Mouse (Mus musculus): ENCODE data around the gene Sla2. TPM values are rescaled to one million over a fixed set of nuclear protein-coding genes. Genes with fewer than 3 reads are reported as not detected.
"Not testable (repeated sequence)": the region's sequence is repeated elsewhere in the genome, so short reads cannot be mapped to it uniquely, and the experiment has no call there.

Sla2 gene
- polyA plus RNA-seq (2014; fragmentation: Nextera tagmentation; extraction: Ambion mirVana) = 0.22 and 0.28 TPM in 2 replicates

- Histone ChIP-seq H3K9ac (replicated peaks; ENCODE audit: low read depth, low read length) (no peak within 1 kb of the TSS), H3K9me3 (ENCODE audit: control insufficient read depth, low read depth, low read length) (no peaks in the 10 kb centered on the region), H3K36me3 (ENCODE audit: control insufficient read depth, insufficient read depth, low read length) (no peaks in the 10 kb centered on the region), H3K27me3 (ENCODE audit: control insufficient read depth, insufficient read depth, low read length) (no peaks in the 10 kb centered on the region), H3K4me2 (replicated peaks; ENCODE audit: low read depth, low read length) (no peak within 1 kb of the TSS), H3K27ac (ENCODE audit: low read length) (no peak within 1 kb of the TSS), H3K4me3 (ENCODE audit: low read depth, low read length) (no peak within 1 kb of the TSS), H3K4me1 (ENCODE audit: control insufficient read depth, insufficient read depth, low read length) (no peaks in the 10 kb centered on the region)
- ATAC-seq (ENCODE audit: insufficient number of reproducible peaks, insufficient read depth, low FRiP score, low read depth) = no peak
- 55% methylated on average over 6 of the region's 6 CpGs for WGBS
Measured at GRCm38 (mm10) chr2:156887017-156887416, at the start of gene Sla2. Sla2 (minus strand) TSS chr2:156887192.

GRCm38 (mm10) chr2:156935005-156935404 is 48.0 kb upstream of the Sla2 start:
- Histone ChIP-seq H3K27ac (ENCODE audit: low read length) (no peak overlapping the region), H3K4me2 (replicated peaks; ENCODE audit: low read depth, low read length) (no peak overlapping the region), H3K36me3 (ENCODE audit: control insufficient read depth, insufficient read depth, low read length) (peaks cover 4% of the 10 kb centered on the region; the same call in 1 of the 2 replicates), H3K4me1 (ENCODE audit: control insufficient read depth, insufficient read depth, low read length) (no peaks in the 10 kb centered on the region), H3K4me3 (ENCODE audit: low read depth, low read length) (no peak overlapping the region), H3K27me3 (ENCODE audit: control insufficient read depth, insufficient read depth, low read length) (no peaks in the 10 kb centered on the region), H3K9me3 (ENCODE audit: control insufficient read depth, low read depth, low read length) (no peaks in the 10 kb centered on the region), H3K9ac (replicated peaks; ENCODE audit: low read depth, low read length) (no peak overlapping the region)
- no peak for ATAC-seq (ENCODE audit: insufficient number of reproducible peaks, insufficient read depth, low FRiP score, low read depth)
- 80% methylated on average over 6 of the region's 6 CpGs for WGBS

GRCm38 (mm10) chr2:156933426-156933825 is 46.4 kb upstream of the Sla2 start:
- ATAC-seq (ENCODE audit: insufficient number of reproducible peaks, insufficient read depth, low FRiP score, low read depth) = no peak
- Histone ChIP-seq H3K9ac (replicated peaks; ENCODE audit: low read depth, low read length) (no peak overlapping the region), H3K4me3 (ENCODE audit: low read depth, low read length) (no peak overlapping the region), H3K4me2 (replicated peaks; ENCODE audit: low read depth, low read length) (no peak overlapping the region), H3K4me1 (ENCODE audit: control insufficient read depth, insufficient read depth, low read length) (no peaks in the 10 kb centered on the region), H3K27ac (ENCODE audit: low read length) (no peak overlapping the region), H3K27me3 (ENCODE audit: control insufficient read depth, insufficient read depth, low read length) (no peaks in the 10 kb centered on the region), H3K36me3 (ENCODE audit: control insufficient read depth, insufficient read depth, low read length) (peaks cover 7% of the 10 kb centered on the region; the same call in 1 of the 2 replicates), H3K9me3 (ENCODE audit: control insufficient read depth, low read depth, low read length) (no peaks in the 10 kb centered on the region)
- WGBS = 84% methylated on average over 1 of the region's 1 CpGs

GRCm38 (mm10) chr2:156931421-156931820 is 44.4 kb upstream of the Sla2 start:
- Histone ChIP-seq H3K27me3 (ENCODE audit: control insufficient read depth, insufficient read depth, low read length) (no peaks in the 10 kb centered on the region), H3K27ac (ENCODE audit: low read length) (no peak overlapping the region), H3K4me2 (replicated peaks; ENCODE audit: low read depth, low read length) (no peak overlapping the region), H3K9me3 (ENCODE audit: control insufficient read depth, low read depth, low read length) (no peaks in the 10 kb centered on the region), H3K36me3 (ENCODE audit: control insufficient read depth, insufficient read depth, low read length) (peaks cover 10% of the 10 kb centered on the region; the same call in 1 of the 2 replicates), H3K4me1 (ENCODE audit: control insufficient read depth, insufficient read depth, low read length) (peaks cover under 1% of the 10 kb centered on the region; the same call in 1 of the 2 replicates), H3K4me3 (ENCODE audit: low read depth, low read length) (no peak overlapping the region), H3K9ac (replicated peaks; ENCODE audit: low read depth, low read length) (no peak overlapping the region)
- 93% methylated on average over 2 of the region's 2 CpGs for WGBS
- ATAC-seq (ENCODE audit: insufficient number of reproducible peaks, insufficient read depth, low FRiP score, low read depth) = no peak

- no peaks in the 10 kb centered on the region for H3K27me3 ChIP-seq (ENCODE audit: control insufficient read depth, insufficient read depth, low read length)
- no peaks in the 10 kb centered on the region for H3K9me3 ChIP-seq (ENCODE audit: control insufficient read depth, low read depth, low read length)
- WGBS = 79% methylated on average over 6 of the region's 6 CpGs
- peaks cover 10% of the 10 kb centered on the region; the same call in 1 of the 2 replicates for H3K36me3 ChIP-seq (ENCODE audit: control insufficient read depth, insufficient read depth, low read length)
- peaks cover 3% of the 10 kb centered on the region; the same call in 1 of the 2 replicates for H3K4me1 ChIP-seq (ENCODE audit: control insufficient read depth, insufficient read depth, low read length)
- ATAC-seq (ENCODE audit: insufficient number of reproducible peaks, insufficient read depth, low FRiP score, low read depth) = no peak
- no peak overlapping the region for H3K27ac ChIP-seq (ENCODE audit: low read length)
- H3K4me2 ChIP-seq (replicated peaks; ENCODE audit: low read depth, low read length) = no peak overlapping the region
- H3K4me3 ChIP-seq (ENCODE audit: low read depth, low read length) = no peak overlapping the region
- H3K9ac ChIP-seq (replicated peaks; ENCODE audit: low read depth, low read length) = no peak overlapping the region
Measured at GRCm38 (mm10) chr2:156930549-156930948, 43.6 kb upstream of the Sla2 start.

GRCm38 (mm10) chr2:156929519-156930120 is 42.6 kb upstream of the Sla2 start:
- no peak overlapping the region for H3K9ac ChIP-seq (replicated peaks; ENCODE audit: low read depth, low read length)
- no peak overlapping the region for H3K27ac ChIP-seq (ENCODE audit: low read length)
- no peaks in the 10 kb centered on the region for H3K27me3 ChIP-seq (ENCODE audit: control insufficient read depth, insufficient read depth, low read length)
- no peak overlapping the region for H3K4me2 ChIP-seq (replicated peaks; ENCODE audit: low read depth, low read length)
- peaks cover 3% of the 10 kb centered on the region; the same call in 1 of the 2 replicates for H3K4me1 ChIP-seq (ENCODE audit: control insufficient read depth, insufficient read depth, low read length)
- peaks cover 10% of the 10 kb centered on the region; the same call in 1 of the 2 replicates for H3K36me3 ChIP-seq (ENCODE audit: control insufficient read depth, insufficient read depth, low read length)
- H3K4me3 ChIP-seq (ENCODE audit: low read depth, low read length) = no peak overlapping the region
- H3K9me3 ChIP-seq (ENCODE audit: control insufficient read depth, low read depth, low read length) = no peaks in the 10 kb centered on the region
- WGBS = 58% methylated on average over 11 of the region's 11 CpGs
- no peak for ATAC-seq (ENCODE audit: insufficient number of reproducible peaks, insufficient read depth, low FRiP score, low read depth)

- no peak for ATAC-seq (ENCODE audit: insufficient number of reproducible peaks, insufficient read depth, low FRiP score, low read depth)
- H3K27me3 ChIP-seq (ENCODE audit: control insufficient read depth, insufficient read depth, low read length) = no peaks in the 10 kb centered on the region
- WGBS = 97% methylated on average over 6 of the region's 6 CpGs
- H3K4me1 ChIP-seq (ENCODE audit: control insufficient read depth, insufficient read depth, low read length) = peaks cover 3% of the 10 kb centered on the region; the same call in 1 of the 2 replicates
- no peak overlapping the region for H3K4me3 ChIP-seq (ENCODE audit: low read depth, low read length)
- H3K27ac ChIP-seq (ENCODE audit: low read length) = no peak overlapping the region
- H3K36me3 ChIP-seq (ENCODE audit: control insufficient read depth, insufficient read depth, low read length) = peaks cover 10% of the 10 kb centered on the region; the same call in 1 of the 2 replicates
- H3K9ac ChIP-seq (replicated peaks; ENCODE audit: low read depth, low read length) = no peak overlapping the region
- H3K4me2 ChIP-seq (replicated peaks; ENCODE audit: low read depth, low read length) = no peak overlapping the region
- no peaks in the 10 kb centered on the region for H3K9me3 ChIP-seq (ENCODE audit: control insufficient read depth, low read depth, low read length)
Measured at GRCm38 (mm10) chr2:156928606-156929005, 41.6 kb upstream of the Sla2 start.

GRCm38 (mm10) chr2:156927663-156928062 is 40.7 kb upstream of the Sla2 start:
- Histone ChIP-seq H3K36me3 (ENCODE audit: control insufficient read depth, insufficient read depth, low read length) (peaks cover 10% of the 10 kb centered on the region; the same call in 1 of the 2 replicates), H3K4me1 (ENCODE audit: control insufficient read depth, insufficient read depth, low read length) (peaks cover 3% of the 10 kb centered on the region; the same call in 1 of the 2 replicates), H3K9ac (replicated peaks; ENCODE audit: low read depth, low read length) (no peak overlapping the region), H3K27me3 (ENCODE audit: control insufficient read depth, insufficient read depth, low read length) (no peaks in the 10 kb centered on the region), H3K4me2 (replicated peaks; ENCODE audit: low read depth, low read length) (no peak overlapping the region), H3K9me3 (ENCODE audit: control insufficient read depth, low read depth, low read length) (no peaks in the 10 kb centered on the region), H3K27ac (ENCODE audit: low read length) (no peak overlapping the region), H3K4me3 (ENCODE audit: low read depth, low read length) (no peak overlapping the region)
- ATAC-seq (ENCODE audit: insufficient number of reproducible peaks, insufficient read depth, low FRiP score, low read depth) = no peak
- 85% methylated on average over 6 of the region's 6 CpGs for WGBS

- H3K36me3 ChIP-seq (ENCODE audit: control insufficient read depth, insufficient read depth, low read length); ATAC-seq (ENCODE audit: insufficient number of reproducible peaks, insufficient read depth, low FRiP score, low read depth); H3K27me3 ChIP-seq (ENCODE audit: control insufficient read depth, insufficient read depth, low read length); H3K9me3 ChIP-seq (ENCODE audit: control insufficient read depth, low read depth, low read length); H3K4me3 ChIP-seq (ENCODE audit: low read depth, low read length); H3K9ac ChIP-seq (replicated peaks; ENCODE audit: low read depth, low read length); H3K4me2 ChIP-seq (replicated peaks; ENCODE audit: low read depth, low read length); H3K4me1 ChIP-seq (ENCODE audit: control insufficient read depth, insufficient read depth, low read length); H3K27ac ChIP-seq (ENCODE audit: low read length): not testable (repeated sequence)
- WGBS = 87% methylated on average over 3 of the region's 3 CpGs
Measured at GRCm38 (mm10) chr2:156925611-156926010, 38.6 kb upstream of the Sla2 start.

Data from stomach, embryonic 14.5 days (tissue).